Mouse (Mus musculus) liver, adult 2 months (tissue): ENCODE measurements around the gene Casz1.

Experiments
- CTCF ChIP-seq: fragments of 200-500 bp; IDR thresholded peaks from 2 replicates; pipeline ENCODE4 v1.5.1; 2011; ENCODE audit warnings: low read depth, low read length, control low read depth
- POLR2A ChIP-seq: fragments of 200-500 bp; IDR thresholded peaks from 2 replicates; pipeline ENCODE4 v1.6.1; 2011; ENCODE audit warnings: low read length, control low read depth; ENCODE audit not compliant: insufficient read depth; ENCODE audit errors: extremely low read depth

- no peak for TF ChIP-seq CTCF
- TF ChIP-seq POLR2A, result no peak
These were observed 116.4 kb downstream of the Casz1 start for GRCm38 (mm10) chr4:148920610-148921009.
